Comparison of ENCODE assay signal across 8 mouse cellular contexts in genomic region chr8:121082218-121083092, GRCm38 (mm10). TPM values are rescaled to one million over a fixed set of nuclear protein-coding genes. Genes with fewer than 3 reads are reported as not detected.
A peak's percentile ranks its signal among the peaks of the same experiment; 100 is the strongest.
DNase-seq lines count a peak whose midpoint lies in the region; ATAC-seq and TF ChIP-seq lines count a peak whose summit lies in the region.

No protein-coding gene starts in this region.

- under 1% methylated on average over 54 of the region's 57 CpGs for WGBS in hindbrain, embryonic 12.5 days
- under 1% methylated on average over 57 of the region's 57 CpGs for WGBS in midbrain, embryonic 10.5 days

- H3K9ac ChIP-seq in ES-Bruce4 (ENCODE audit: low read depth, poor library complexity, severe bottlenecking) = peak overlapping the region; percentile 13
- no peak overlapping the region for H3K9ac ChIP-seq in hindbrain, embryonic 12.5 days

- ATAC-seq in hindbrain, embryonic 12.5 days (ENCODE audit: low FRiP score) = no peak
- no peak for ATAC-seq in activated CD4-positive, CD25-positive, alpha-beta regulatory T cell, adult 4 months

- no peak for TF ChIP-seq EP300 in ES-Bruce4 (IDR thresholded peaks at IDR 0.05; ENCODE audit: insufficient read depth, low read depth, low read length)

- peak overlapping the region; percentile 39 for H3K4me3 ChIP-seq in ES-Bruce4 (ENCODE audit: low read depth, low read length)
- H3K4me3 ChIP-seq in hindbrain, embryonic 12.5 days = peak overlapping the region; percentile 43
- peak overlapping the region; percentile 62 for H3K4me3 ChIP-seq in midbrain, embryonic 10.5 days

- TF ChIP-seq CTCF in ES-Bruce4 (IDR thresholded peaks at IDR 0.05; ENCODE audit: low read depth, low read length) = no peak

- TF ChIP-seq POLR2A in ES-Bruce4 (IDR thresholded peaks at IDR 0.05; ENCODE audit: insufficient read depth, low read length) = no peak

- peak; percentile 42 for DNase-seq in embryo, embryonic 10.5 days (ENCODE audit: low spot score)
- DNase-seq in embryo, embryonic 9.5 days (ENCODE audit: extremely low spot score) = no peak
- DNase-seq in midbrain, embryonic 10.5 days (ENCODE audit: low spot score) = peak; percentile 44
- DNase-seq in right cerebral cortex, postnatal 10 days (ENCODE audit: low spot score in 2 of 2) = no peak
- no peak for DNase-seq in frontal cortex, postnatal 36 days (ENCODE audit: low spot score in 2 of 2)

- no peaks in the 10 kb centered on the region for H3K9me3 ChIP-seq in ES-Bruce4 (replicated peaks; ENCODE audit: control insufficient read depth, insufficient read depth, low read length, poor library complexity, severe bottlenecking)
- no peaks in the 10 kb centered on the region for H3K9me3 ChIP-seq in hindbrain, embryonic 12.5 days (replicated peaks)
- no peaks in the 10 kb centered on the region for H3K9me3 ChIP-seq in midbrain, embryonic 10.5 days (replicated peaks)

- H3K27me3 ChIP-seq in ES-Bruce4 (ENCODE audit: control insufficient read depth, insufficient read depth, low read length, poor library complexity, severe bottlenecking) = peaks cover 66% of the 10 kb centered on the region
- peaks cover 99% of the 10 kb centered on the region for H3K27me3 ChIP-seq in hindbrain, embryonic 12.5 days
- H3K27me3 ChIP-seq in midbrain, embryonic 10.5 days (ENCODE audit: low read depth, poor library complexity, severe bottlenecking) = peaks cover 100% of the 10 kb centered on the region

- H3K27ac ChIP-seq in ES-Bruce4 (ENCODE audit: insufficient read depth, low read length) = no peak overlapping the region
- H3K27ac ChIP-seq in hindbrain, embryonic 12.5 days = no peak overlapping the region
- no peak overlapping the region for H3K27ac ChIP-seq in midbrain, embryonic 10.5 days (replicated peaks)

- no peaks in the 10 kb centered on the region for H3K4me1 ChIP-seq in ES-Bruce4 (ENCODE audit: control insufficient read depth, insufficient read depth, low read length)
- H3K4me1 ChIP-seq in hindbrain, embryonic 12.5 days = peaks cover 27% of the 10 kb centered on the region
- peaks cover 32% of the 10 kb centered on the region for H3K4me1 ChIP-seq in midbrain, embryonic 10.5 days

- H3K4me2 ChIP-seq in hindbrain, embryonic 12.5 days (replicated peaks) = peak overlapping the region; percentile 82

- H3K36me3 ChIP-seq in ES-Bruce4 (ENCODE audit: control insufficient read depth, insufficient read depth, low read length, poor library complexity, severe bottlenecking) = no peaks in the 10 kb centered on the region
- H3K36me3 ChIP-seq in hindbrain, embryonic 12.5 days = no peaks in the 10 kb centered on the region
- H3K36me3 ChIP-seq in midbrain, embryonic 10.5 days = no peaks in the 10 kb centered on the region

RNA-seq across cellular contexts. Expression of gene Foxf1, which starts 1.7 kb away (rescaled TPM):
- 0.33 TPM in 1 of 2 replicates, not detected in the other for polyA plus RNA-seq in ES-Bruce4 (2011; ENCODE audit: insufficient read depth, insufficient read length, low read depth, missing spikeins)
- 2.0 and 3.2 TPM in 2 replicates for polyA plus RNA-seq in hindbrain, embryonic 12.5 days (2016; fragmentation: Nextera tagmentation; extraction: Ambion mirVana)
- polyA plus RNA-seq in midbrain, embryonic 10.5 days (2016; fragmentation: Nextera tagmentation; extraction: Ambion mirVana) = 0.17 and 1.1 TPM in 2 replicates
- polyA plus RNA-seq in activated CD4-positive, CD25-positive, alpha-beta regulatory T cell, adult 4 months (2017; shearing (Covaris generic)) = not detected

RNA-seq across cellular contexts. Expression of gene Mthfsd, which starts 25.7 kb away (rescaled TPM):
- polyA plus RNA-seq in ES-Bruce4 (2011; ENCODE audit: insufficient read depth, insufficient read length, low read depth, missing spikeins) = 35.5 and 38.9 TPM in 2 replicates
- polyA plus RNA-seq in hindbrain, embryonic 12.5 days (2016; fragmentation: Nextera tagmentation; extraction: Ambion mirVana) = 60.0 and 69.3 TPM in 2 replicates
- polyA plus RNA-seq in midbrain, embryonic 10.5 days (2016; fragmentation: Nextera tagmentation; extraction: Ambion mirVana) = 66.3 and 66.8 TPM in 2 replicates
- 10 to 100 TPM; 16.1 to 24.7 TPM for polyA plus RNA-seq in activated CD4-positive, CD25-positive, alpha-beta regulatory T cell, adult 4 months (2017; shearing (Covaris generic))

RNA-seq across cellular contexts. Expression of gene Foxc2, which starts 33.5 kb away (rescaled TPM):
- not detected in 2 replicates for polyA plus RNA-seq in ES-Bruce4 (2011; ENCODE audit: insufficient read depth, insufficient read length, low read depth, missing spikeins)
- polyA plus RNA-seq in hindbrain, embryonic 12.5 days (2016; fragmentation: Nextera tagmentation; extraction: Ambion mirVana) = 22.7 and 25.4 TPM in 2 replicates
- 5.1 and 6.1 TPM in 2 replicates for polyA plus RNA-seq in midbrain, embryonic 10.5 days (2016; fragmentation: Nextera tagmentation; extraction: Ambion mirVana)
- not detected for polyA plus RNA-seq in activated CD4-positive, CD25-positive, alpha-beta regulatory T cell, adult 4 months (2017; shearing (Covaris generic))

RNA-seq across cellular contexts. Expression of gene Foxl1, which starts 45.3 kb away (rescaled TPM):
- not detected in 2 replicates for polyA plus RNA-seq in ES-Bruce4 (2011; ENCODE audit: insufficient read depth, insufficient read length, low read depth, missing spikeins)
- polyA plus RNA-seq in hindbrain, embryonic 12.5 days (2016; fragmentation: Nextera tagmentation; extraction: Ambion mirVana) = 1.8 and 2.2 TPM in 2 replicates
- 1.1 TPM in 2 replicates for polyA plus RNA-seq in midbrain, embryonic 10.5 days (2016; fragmentation: Nextera tagmentation; extraction: Ambion mirVana)
- polyA plus RNA-seq in activated CD4-positive, CD25-positive, alpha-beta regulatory T cell, adult 4 months (2017; shearing (Covaris generic)) = not detected

Comparison
In these comparisons a context has a peak if more than half of its experiments do, and no peak if none do; other contexts are left out.
1. DNase-seq: peak in embryo, embryonic 10.5 days (single experiment) and midbrain, embryonic 10.5 days (single experiment); none in embryo, embryonic 9.5 days (single experiment), right cerebral cortex, postnatal 10 days (0 of 2) and frontal cortex, postnatal 36 days (0 of 2).
2. Peak in every context shown above with its lines, with median percentiles within 50 percentile points of each other: H3K4me3 ChIP-seq.